Mouse (Mus musculus): Measurements from ENCODE around the gene Rnf25. TPM values are rescaled to one million over a fixed set of nuclear protein-coding genes. Genes with fewer than 3 reads are reported as not detected.

Gene Rnf25
- polyA plus RNA-seq, 1 experiment from 2014 or later: 41.6 TPM

GRCm38 (mm10) chr1:74582621-74583020 is 18.6 kb downstream of the Rnf25 start:
- Histone ChIP-seq H3K36me3 (peaks cover 66% of the 10 kb centered on the region), H3K27me3 (ENCODE audit: low read depth, poor library complexity, severe bottlenecking) (no peaks in the 10 kb centered on the region), H3K4me3 (no peak overlapping the region), H3K27ac (no peak overlapping the region), H3K4me1 (peaks cover 13% of the 10 kb centered on the region), H3K9me3 (replicated peaks) (no peaks in the 10 kb centered on the region)
- DNase-seq (ENCODE audit: low spot score): no peak
- WGBS: 84% methylated on average over 3 of the region's 3 CpGs

GRCm38 (mm10) chr1:74569739-74570719 is 31.2 kb downstream of the Rnf25 start:
- Histone ChIP-seq H3K4me3 (no peak overlapping the region), H3K27me3 (ENCODE audit: low read depth, poor library complexity, severe bottlenecking) (no peaks in the 10 kb centered on the region), H3K36me3 (peaks cover 100% of the 10 kb centered on the region), H3K4me1 (no peaks in the 10 kb centered on the region), H3K9me3 (replicated peaks) (no peaks in the 10 kb centered on the region), H3K27ac (no peak overlapping the region)
- DNase-seq (ENCODE audit: low spot score): no peak
- WGBS: 93% methylated on average over 29 of the region's 29 CpGs

- no peak for DNase-seq (ENCODE audit: low spot score)
- H3K4me1 ChIP-seq: no peaks in the 10 kb centered on the region
- H3K9me3 ChIP-seq (replicated peaks): no peaks in the 10 kb centered on the region
- H3K36me3 ChIP-seq: peaks cover 79% of the 10 kb centered on the region
- no peaks in the 10 kb centered on the region for H3K27me3 ChIP-seq (ENCODE audit: low read depth, poor library complexity, severe bottlenecking)
- no peak overlapping the region for H3K27ac ChIP-seq
- no peak overlapping the region for H3K4me3 ChIP-seq
- WGBS: 95% methylated on average over 6 of the region's 6 CpGs
Measured at GRCm38 (mm10) chr1:74565834-74566233, 35.4 kb downstream of the Rnf25 start.

- Histone ChIP-seq H3K4me1 (no peaks in the 10 kb centered on the region), H3K4me3 (no peak overlapping the region), H3K9me3 (replicated peaks) (no peaks in the 10 kb centered on the region), H3K27ac (no peak overlapping the region), H3K27me3 (ENCODE audit: low read depth, poor library complexity, severe bottlenecking) (no peaks in the 10 kb centered on the region), H3K36me3 (peaks cover 11% of the 10 kb centered on the region)
- 83% methylated on average over 5 of the region's 5 CpGs for WGBS
- no peak for DNase-seq (ENCODE audit: low spot score)
Measured at GRCm38 (mm10) chr1:74559061-74559460, 42.1 kb downstream of the Rnf25 start.

GRCm38 (mm10) chr1:74544184-74544583 is 57.0 kb downstream of the Rnf25 start, which contains the start of gene Usp37:
TSS of gene Usp37 (minus strand) at chr1:74544284.
- Histone ChIP-seq H3K4me3 (no peak within 1 kb of the TSS), H3K36me3 (no peaks in the 10 kb centered on the region), H3K4me1 (peaks cover 8% of the 10 kb centered on the region), H3K9me3 (replicated peaks) (no peaks in the 10 kb centered on the region), H3K27me3 (ENCODE audit: low read depth, poor library complexity, severe bottlenecking) (no peaks in the 10 kb centered on the region), H3K27ac (no peak within 1 kb of the TSS)
- DNase-seq (ENCODE audit: low spot score): no peak
- 89% methylated on average over 4 of the region's 4 CpGs for WGBS

Small RNA genes lying within 50 kb of the gene (microRNA-seq; reads per million reads assigned to microRNA genes)
- not detected for gene Gm25035

Other genes with a start within 250 kb of the Rnf25 start
- gene Catip, start 239.3 kb downstream of the Rnf25 start, polyA plus RNA-seq (2016; fragmentation: Nextera tagmentation; extraction: Ambion mirVana): 0.29 and 0.38 TPM in 2 replicates
- 0.69 and 1.2 TPM in 2 replicates for gene Slc11a1, start 226.2 kb downstream of the Rnf25 start, polyA plus RNA-seq (2016; fragmentation: Nextera tagmentation; extraction: Ambion mirVana)
- 50.5 and 61.4 TPM in 2 replicates for gene Ctdsp1, start 209.9 kb downstream of the Rnf25 start, polyA plus RNA-seq (2016; fragmentation: Nextera tagmentation; extraction: Ambion mirVana)
- 0.23 and 0.31 TPM in 2 replicates for gene Vil1, start 192.0 kb downstream of the Rnf25 start, polyA plus RNA-seq (2016; fragmentation: Nextera tagmentation; extraction: Ambion mirVana)
- gene Cnot9, start 95.3 kb downstream of the Rnf25 start, polyA plus RNA-seq (2016; fragmentation: Nextera tagmentation; extraction: Ambion mirVana): 116 and 121 TPM in 2 replicates
- 0.08 and 0.95 TPM in 2 replicates for gene Plcd4, start 58.5 kb downstream of the Rnf25 start, polyA plus RNA-seq (2016; fragmentation: Nextera tagmentation; extraction: Ambion mirVana)
- 45.5 and 50.3 TPM in 2 replicates for gene Usp37, start 57.1 kb downstream of the Rnf25 start, polyA plus RNA-seq (2016; fragmentation: Nextera tagmentation; extraction: Ambion mirVana)
- 11.3 and 11.4 TPM in 2 replicates for gene Zfp142, start 13.2 kb downstream of the Rnf25 start, polyA plus RNA-seq (2016; fragmentation: Nextera tagmentation; extraction: Ambion mirVana)
- 16.7 and 18.0 TPM in 2 replicates for gene Bcs1l, start 13.1 kb downstream of the Rnf25 start, polyA plus RNA-seq (2016; fragmentation: Nextera tagmentation; extraction: Ambion mirVana)
- 10.5 and 11.8 TPM in 2 replicates for gene Stk36, start within 50 bp of the Rnf25 start, polyA plus RNA-seq (2016; fragmentation: Nextera tagmentation; extraction: Ambion mirVana)
- 52.0 and 53.8 TPM in 2 replicates for gene Ttll4, start 60.3 kb upstream of the Rnf25 start, polyA plus RNA-seq (2016; fragmentation: Nextera tagmentation; extraction: Ambion mirVana)
- gene Cyp27a1, start 112.2 kb upstream of the Rnf25 start, polyA plus RNA-seq (2016; fragmentation: Nextera tagmentation; extraction: Ambion mirVana): 22.8 and 25.5 TPM in 2 replicates
- gene Prkag3, start 147.8 kb upstream of the Rnf25 start, polyA plus RNA-seq (2016; fragmentation: Nextera tagmentation; extraction: Ambion mirVana): 0.16 and 0.29 TPM in 2 replicates
- gene Wnt6, start 170.5 kb upstream of the Rnf25 start, polyA plus RNA-seq (2016; fragmentation: Nextera tagmentation; extraction: Ambion mirVana): 30.1 and 34.2 TPM in 2 replicates
- 1.3 and 1.6 TPM in 2 replicates for gene Wnt10a, start 190.1 kb upstream of the Rnf25 start, polyA plus RNA-seq (2016; fragmentation: Nextera tagmentation; extraction: Ambion mirVana)